Mouse (Mus musculus) kidney, adult 2 months (tissue): Measurements from ENCODE around the gene Ak2.

ENCODE experiments used
- CTCF ChIP-seq: fragments of 200-500 bp; conservative IDR thresholded peaks from 2 replicates; pipeline ENCODE4 v1.5.1; 2011; ENCODE audit warnings: low read depth, mild to moderate bottlenecking, control low read depth, low read length, moderate library complexity, mixed read lengths; ENCODE audit not compliant: insufficient read depth, insufficient read length
- POLR2A ChIP-seq: fragments of 200-500 bp; IDR thresholded peaks from one replicate; pipeline ENCODE4 v1.6.1; 2011; ENCODE audit warnings: low read depth, low read length, control low read depth

- TF ChIP-seq CTCF, result no peak
- TF ChIP-seq POLR2A, result no peak
These were observed 44.2 kb downstream of the Ak2 start for GRCm38 (mm10) chr4:129035851-129036445.
